Mouse (Mus musculus): ENCODE measurements at regions not wholly inside any gene's neighbourhood (a gene's known extent, or its start where the extent isn't known, plus 50 kb on each side); places are given as distances from the start of the nearest gene placed in this dataset.

DNA sequence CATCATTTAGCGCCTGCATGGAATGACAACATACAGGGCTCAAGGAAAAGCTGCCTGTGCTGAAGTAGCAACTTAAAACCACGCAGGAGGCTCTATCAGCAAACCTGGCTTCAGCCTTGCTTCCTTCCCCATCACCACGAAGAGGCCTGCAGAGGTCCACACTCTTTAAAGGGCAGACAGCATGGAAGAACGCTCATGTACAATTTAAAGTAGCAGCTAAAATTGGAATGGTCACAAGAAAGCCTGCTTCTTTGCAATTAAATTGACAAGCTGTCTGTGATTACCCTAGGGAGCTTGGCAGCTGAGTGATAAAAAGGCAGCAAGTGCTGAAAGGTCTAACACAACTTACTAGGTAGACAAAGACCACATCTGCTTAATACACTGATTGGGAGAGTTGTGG, 210.4 kb upstream of the Pkn2 start:
- TF ChIP-seq POLR2A (IDR thresholded peaks at IDR 0.05; ENCODE audit: low read depth, low read length): no peak
- no peak for TF ChIP-seq CTCF (IDR thresholded peaks at IDR 0.05; ENCODE audit: borderline replicate concordance, insufficient read depth, low read length)
